Mouse (Mus musculus) kidney, adult 2 months (tissue): ENCODE measurements at regions not wholly inside any gene's neighbourhood (a gene's known extent, or its start where the extent isn't known, plus 50 kb on each side); places are given as distances from the start of the nearest gene placed in this dataset.

Source experiments
- DNase-seq: peaks from one replicate; pipeline ENCODE4 v3.0.0; 2021
- H3K27ac ChIP-seq: fragments of 200-500 bp; 2 replicates; pipeline ENCODE4 v1.5.1; 2012; ENCODE audit warnings: low read depth, low read length, control low read depth, inconsistent platforms; ENCODE audit not compliant: insufficient read depth
- H3K27me3 ChIP-seq: fragments of 200-500 bp; replicated peaks from 2 replicates; pipeline ENCODE4 v1.6.1; 2012; ENCODE audit warnings: mild to moderate bottlenecking, moderate library complexity, low read length, inconsistent platforms; ENCODE audit not compliant: control insufficient read depth, insufficient read depth
- H3K36me3 ChIP-seq: fragments of 200-500 bp; 2 replicates; pipeline ENCODE4 v1.6.1; 2012; ENCODE audit warnings: mild to moderate bottlenecking, moderate library complexity, low read length, inconsistent platforms; ENCODE audit not compliant: control insufficient read depth, insufficient read depth
- H3K4me1 ChIP-seq: fragments of 200-500 bp; 2 replicates; pipeline ENCODE4 v1.6.1; 2011; ENCODE audit warnings: low read length; ENCODE audit not compliant: control insufficient read depth, insufficient read depth
- H3K4me3 ChIP-seq: fragments of 200-500 bp; 2 replicates; pipeline ENCODE4 v1.5.1; 2011; ENCODE audit warnings: mild to moderate bottlenecking, low read depth, low read length, control low read depth; ENCODE audit not compliant: insufficient read depth
- CTCF ChIP-seq: fragments of 200-500 bp; conservative IDR thresholded peaks from 2 replicates; pipeline ENCODE4 v1.5.1; 2011; ENCODE audit warnings: low read depth, mild to moderate bottlenecking, control low read depth, low read length, moderate library complexity, mixed read lengths; ENCODE audit not compliant: insufficient read depth, insufficient read length
- POLR2A ChIP-seq: fragments of 200-500 bp; IDR thresholded peaks from one replicate; pipeline ENCODE4 v1.6.1; 2011; ENCODE audit warnings: low read depth, low read length, control low read depth
- WGBS: fragments of 180-500 bp; shearing (Covaris S2); methylation state at CpG from one replicate; pipeline ENCODE4 v1.1.7; 2018; 5-methylcytosine and 5-hydroxymethylcytosine counted together

GRCm38 (mm10) chr2:50983883-50984410 is 165.0 kb downstream of the Rnd3 start:
- Histone ChIP-seq H3K27me3 (no peaks in the 10 kb centered on the region), H3K27ac (no peak overlapping the region), H3K36me3 (no peaks in the 10 kb centered on the region), H3K4me3 (no peak overlapping the region), H3K4me1 (no peaks in the 10 kb centered on the region; the same call in 1 of the 2 replicates)
- DNase-seq, result peak; percentile 75
- WGBS, result 46% methylated on average over 2 of the region's 2 CpGs
- TF ChIP-seq POLR2A (no peak), CTCF (no peak)

GRCm38 (mm10) chr2:50982571-50982970 is 166.3 kb downstream of the Rnd3 start:
- H3K27me3 ChIP-seq, result no peaks in the 10 kb centered on the region
- H3K4me3 ChIP-seq, result no peak overlapping the region
- peaks cover 3% of the 10 kb centered on the region; the same call in 1 of the 2 replicates for H3K4me1 ChIP-seq
- no peak overlapping the region for H3K27ac ChIP-seq
- no peak for DNase-seq
- no peaks in the 10 kb centered on the region for H3K36me3 ChIP-seq
- 78% methylated on average over 5 of the region's 5 CpGs for WGBS
- TF ChIP-seq CTCF (no peak), POLR2A (no peak)

GRCm38 (mm10) chr2:50978356-50978755 is 170.6 kb downstream of the Rnd3 start:
- peak; percentile 72 for DNase-seq
- Histone ChIP-seq H3K4me3 (no peak overlapping the region), H3K36me3 (no peaks in the 10 kb centered on the region), H3K4me1 (peaks cover 3% of the 10 kb centered on the region; the same call in 1 of the 2 replicates), H3K27me3 (no peaks in the 10 kb centered on the region), H3K27ac (peak overlapping the region; percentile 63; the same call in 1 of the 2 replicates)
- WGBS, result 34% methylated on average over 1 of the region's 1 CpGs
- TF ChIP-seq POLR2A (no peak), CTCF (no peak)

GRCm38 (mm10) chr2:50971131-50971825 is 177.6 kb downstream of the Rnd3 start:
- Histone ChIP-seq H3K4me3 (no peak overlapping the region), H3K27ac (no peak overlapping the region), H3K4me1 (peaks cover 11% of the 10 kb centered on the region), H3K27me3 (no peaks in the 10 kb centered on the region), H3K36me3 (no peaks in the 10 kb centered on the region)
- TF ChIP-seq CTCF, result no peak
- no peak for TF ChIP-seq POLR2A
- 46% methylated on average over 14 of the region's 14 CpGs for WGBS
- no peak for DNase-seq

GRCm38 (mm10) chr2:50968382-50968781 is 180.5 kb downstream of the Rnd3 start:
- Histone ChIP-seq H3K36me3 (no peaks in the 10 kb centered on the region), H3K27me3 (no peaks in the 10 kb centered on the region), H3K4me3 (no peak overlapping the region), H3K27ac (no peak overlapping the region), H3K4me1 (peaks cover 18% of the 10 kb centered on the region)
- 26% methylated on average over 4 of the region's 4 CpGs for WGBS
- TF ChIP-seq POLR2A (no peak), CTCF (no peak)
- peak; percentile 76 for DNase-seq

GRCm38 (mm10) chr2:50967826-50968225 is 181.1 kb downstream of the Rnd3 start:
- 43% methylated on average over 4 of the region's 4 CpGs for WGBS
- Histone ChIP-seq H3K4me1 (peaks cover 18% of the 10 kb centered on the region), H3K27me3 (no peaks in the 10 kb centered on the region), H3K27ac (no peak overlapping the region), H3K4me3 (no peak overlapping the region), H3K36me3 (no peaks in the 10 kb centered on the region)
- TF ChIP-seq POLR2A (no peak), CTCF (no peak)
- DNase-seq, result no peak

GRCm38 (mm10) chr2:50967133-50967532 is 181.8 kb downstream of the Rnd3 start:
- H3K27me3 ChIP-seq, result no peaks in the 10 kb centered on the region
- 34% methylated on average over 4 of the region's 4 CpGs for WGBS
- H3K4me1 ChIP-seq, result peaks cover 18% of the 10 kb centered on the region
- TF ChIP-seq CTCF (no peak), POLR2A (no peak)
- peak; percentile 30 for DNase-seq
- H3K27ac ChIP-seq, result no peak overlapping the region
- H3K4me3 ChIP-seq, result no peak overlapping the region
- no peaks in the 10 kb centered on the region for H3K36me3 ChIP-seq
